Mouse (Mus musculus) hindbrain, postnatal 0 days (tissue): ENCODE data around the gene Pidd1. TPM values are rescaled to one million over a fixed set of nuclear protein-coding genes. Genes with fewer than 3 reads are reported as not detected.

Source experiments
- ATAC-seq: fragments of 200-750 bp; cut with Nextera tagmentation; 2 replicates; pipeline ENCODE4 v1.8.0; 2017; ENCODE audit warnings: mild to moderate bottlenecking, moderate TSS enrichment, moderate library complexity
- DNase-seq: peaks from one replicate; pipeline ENCODE4 v3.0.0-alpha.2; 2015; ENCODE audit warnings: low spot score
- H3K27ac ChIP-seq: fragments of 300-500 bp; sonication (generic); 2 replicates; pipeline ENCODE4 v1.5.1; 2014; ENCODE audit warnings: mild to moderate bottlenecking
- H3K27me3 ChIP-seq: fragments of 300-500 bp; sonication (generic); 2 replicates; pipeline ENCODE4 v1.6.1; 2014; ENCODE audit warnings: low read length, mixed read lengths; ENCODE audit not compliant: insufficient read depth
- H3K36me3 ChIP-seq: fragments of 300-500 bp; sonication (generic); 2 replicates; pipeline ENCODE4 v1.6.1; 2014; ENCODE audit warnings: low read length, mixed read lengths; ENCODE audit not compliant: insufficient read depth
- H3K4me1 ChIP-seq: fragments of 300-500 bp; sonication (generic); 2 replicates; pipeline ENCODE4 v1.6.1; 2014; ENCODE audit warnings: antibody characterized with exemption, low read length, mixed read lengths; ENCODE audit not compliant: insufficient read depth
- H3K4me2 ChIP-seq: fragments of 300-500 bp; sonication (generic); 2 replicates; pipeline ENCODE4 v1.6.1; 2014; ENCODE audit warnings: low read depth, mild to moderate bottlenecking, low read length, moderate library complexity, mixed read lengths
- H3K4me3 ChIP-seq: fragments of 300-500 bp; sonication (generic); 2 replicates; pipeline ENCODE4 v1.5.1; 2014; ENCODE audit warnings: low read length
- H3K9ac ChIP-seq: fragments of 300-500 bp; sonication (generic); replicated peaks from 2 replicates; pipeline ENCODE4 v1.6.1; 2014; ENCODE audit warnings: mild to moderate bottlenecking, low read length, moderate library complexity, mixed read lengths
- H3K9me3 ChIP-seq: fragments of 300-500 bp; sonication (generic); 2 replicates; pipeline ENCODE4 v1.6.1; 2016; ENCODE audit warnings: low read length, mixed read lengths
- CTCF ChIP-seq: IDR thresholded peaks from 2 replicates; pipeline ENCODE4 v1.5.1; 2016; ENCODE audit warnings: antibody characterized with exemption, control low read depth, low read depth
- WGBS: fragments of 180-500 bp; shearing (Covaris S2); extraction: QIAGEN DNeasy Blood & Tissue Kit; methylation state at CpG from one replicate; pipeline ENCODE4 v1.1.7; 2014; 5-methylcytosine and 5-hydroxymethylcytosine counted together
- polyA plus RNA-seq: library from polyadenylated mRNA; unstranded; fragments of >200 nt; fragmentation: Nextera tagmentation; extraction: Ambion mirVana; gene quantifications from 2 replicates; pipeline ENCODE4 v1.2.1, GENCODE M21; 2015
- total RNA-seq: library from RNA; depleted of rRNA; stranded (reverse); fragments of >200 nt; gene quantifications from 2 replicates; pipeline ENCODE4 v1.2.3, GENCODE M21; 2014

Gene Pidd1
- total and polyA plus RNA-seq, 2 experiments from 2014 or later: 2.5 to 4.6 TPM

GRCm38 (mm10) chr7:141478270-141478748, 34.5 kb upstream of the Pidd1 start:
- Histone ChIP-seq H3K4me1 (peaks cover 18% of the 10 kb centered on the region), H3K4me2 (no peak overlapping the region), H3K27ac (no peak overlapping the region), H3K27me3 (no peaks in the 10 kb centered on the region), H3K9me3 (no peaks in the 10 kb centered on the region), H3K36me3 (no peaks in the 10 kb centered on the region), H3K4me3 (no peak overlapping the region), H3K9ac (no peak overlapping the region)
- ATAC-seq (no peak), DNase-seq (no peak)
- TF ChIP-seq CTCF: no peak
- 73% methylated on average over 5 of the region's 5 CpGs for WGBS

GRCm38 (mm10) chr7:141477578-141478269, 33.9 kb upstream of the Pidd1 start:
- ATAC-seq (no peak), DNase-seq (no peak)
- H3K27me3 ChIP-seq: no peaks in the 10 kb centered on the region
- peaks cover under 1% of the 10 kb centered on the region for H3K36me3 ChIP-seq
- 76% methylated on average over 4 of the region's 4 CpGs for WGBS
- H3K4me3 ChIP-seq: no peak overlapping the region
- H3K4me2 ChIP-seq: no peak overlapping the region
- H3K9me3 ChIP-seq: no peaks in the 10 kb centered on the region
- H3K4me1 ChIP-seq: peaks cover 18% of the 10 kb centered on the region
- TF ChIP-seq CTCF: no peak
- H3K9ac ChIP-seq: no peak overlapping the region
- peak overlapping the region; percentile 80; the same call in 1 of the 2 replicates for H3K27ac ChIP-seq

- DNase-seq: no peak
- Histone ChIP-seq H3K4me1 (peaks cover 18% of the 10 kb centered on the region), H3K9me3 (no peaks in the 10 kb centered on the region)
These were observed 33.2 kb upstream of the Pidd1 start for GRCm38 (mm10) chr7:141476981-141477370.

GRCm38 (mm10) chr7:141476226-141476980, 32.6 kb upstream of the Pidd1 start:
- no peaks in the 10 kb centered on the region for H3K27me3 ChIP-seq
- peaks cover 9% of the 10 kb centered on the region for H3K36me3 ChIP-seq
- H3K9ac ChIP-seq: no peak overlapping the region; the same call in none of the 2 replicates
- peak; percentile 41; the same call in 1 of the 2 replicates for TF ChIP-seq CTCF
- H3K4me1 ChIP-seq: peaks cover 18% of the 10 kb centered on the region
- WGBS: 6% methylated on average over 17 of the region's 17 CpGs
- H3K4me2 ChIP-seq: peak overlapping the region; percentile 77
- peak overlapping the region; percentile 80 for H3K27ac ChIP-seq
- no peaks in the 10 kb centered on the region for H3K9me3 ChIP-seq
- ATAC-seq: peak; percentile 8; the same call in 1 of the 2 replicates
- peak; percentile 50 for DNase-seq
- 0 out of 2 replicates have a peak overlapping the region, but pooled peaks have one; percentile 7 for H3K4me3 ChIP-seq

More at GRCm38 (mm10) chr7:141476981-141477370, 33.2 kb upstream of the Pidd1 start:
- Histone ChIP-seq H3K27ac (peak overlapping the region; percentile 80; the same call in 1 of the 2 replicates), H3K36me3 (peaks cover 8% of the 10 kb centered on the region), H3K4me3 (0 out of 2 replicates have a peak overlapping the region, but pooled peaks have one; percentile 7), H3K27me3 (no peaks in the 10 kb centered on the region), H3K9ac (no peak overlapping the region; the same call in 1 of the 2 replicates), H3K4me2 (peak overlapping the region; percentile 77)
- TF ChIP-seq CTCF: no peak; the same call in 1 of the 2 replicates
- no peak for ATAC-seq
- 20% methylated on average over 7 of the region's 7 CpGs for WGBS

- H3K27me3 ChIP-seq: no peaks in the 10 kb centered on the region
- 3% methylated on average over 12 of the region's 12 CpGs for WGBS
- peak; percentile 2; the same call in 1 of the 2 replicates for ATAC-seq
- H3K4me2 ChIP-seq: peak overlapping the region; percentile 77
- H3K36me3 ChIP-seq: peaks cover 12% of the 10 kb centered on the region
- DNase-seq: no peak
- peak overlapping the region; percentile 87 for H3K9ac ChIP-seq
- no peak for TF ChIP-seq CTCF
- H3K4me1 ChIP-seq: peaks cover 14% of the 10 kb centered on the region
- H3K4me3 ChIP-seq: peak overlapping the region; percentile 60
- H3K27ac ChIP-seq: peak overlapping the region; percentile 80; the same call in 1 of the 2 replicates
- no peaks in the 10 kb centered on the region for H3K9me3 ChIP-seq
These were observed 32.0 kb upstream of the Pidd1 start for GRCm38 (mm10) chr7:141475805-141476158.

- Histone ChIP-seq H3K27ac (peak within 1 kb of the TSS; percentile 80; the same call in 1 of the 2 replicates), H3K9me3 (no peaks in the 10 kb centered on the region), H3K9ac (peak within 1 kb of the TSS; percentile 87), H3K4me2 (peak within 1 kb of the TSS; percentile 77), H3K36me3 (peaks cover 12% of the 10 kb centered on the region), H3K27me3 (no peaks in the 10 kb centered on the region), H3K4me1 (peaks cover 14% of the 10 kb centered on the region), H3K4me3 (peak within 1 kb of the TSS; percentile 60)
- WGBS: 1% methylated on average over 87 of the region's 87 CpGs
- DNase-seq: peak; percentile 91
- no peak; the same call in 1 of the 2 replicates for TF ChIP-seq CTCF
- ATAC-seq: peak; percentile 87
These were observed 31.4 kb upstream of the Pidd1 start, which contains the start of the genes Polr2l and Tspan4 for GRCm38 (mm10) chr7:141475011-141475804. TSS of gene Polr2l (minus strand) at chr7:141475132. TSS of gene Tspan4 (plus strand) at chr7:141475240.
